Mouse (Mus musculus) midbrain, embryonic 13.5 days (tissue): ENCODE data around the gene Opn3. TPM values are rescaled to one million over a fixed set of nuclear protein-coding genes. Genes with fewer than 3 reads are reported as not detected.

Experiments used
- ATAC-seq: fragments of 200-750 bp; cut with Nextera tagmentation; 2 replicates; pipeline ENCODE4 v1.8.0; 2017; ENCODE audit warnings: mild to moderate bottlenecking, moderate TSS enrichment, moderate library complexity
- H3K27ac ChIP-seq: fragments of 300-500 bp; sonication (generic); 2 replicates; pipeline ENCODE4 v1.5.1; 2015; ENCODE audit warnings: inconsistent platforms, mild to moderate bottlenecking, moderate library complexity
- H3K27me3 ChIP-seq: fragments of 300-500 bp; sonication (generic); 2 replicates; pipeline ENCODE4 v1.6.1; 2015; ENCODE audit warnings: mild to moderate bottlenecking, inconsistent platforms
- H3K36me3 ChIP-seq: fragments of 300-500 bp; sonication (generic); 2 replicates; pipeline ENCODE4 v1.6.1; 2015; ENCODE audit warnings: mild to moderate bottlenecking, inconsistent platforms
- H3K4me1 ChIP-seq: fragments of 300-500 bp; sonication (generic); replicated peaks from 2 replicates; pipeline ENCODE4 v1.6.1; 2015; ENCODE audit warnings: inconsistent platforms
- H3K4me2 ChIP-seq: fragments of 300-500 bp; sonication (generic); replicated peaks from 2 replicates; pipeline ENCODE4 v1.6.1; 2015; ENCODE audit warnings: moderate library complexity, mild to moderate bottlenecking, inconsistent platforms
- H3K4me3 ChIP-seq: fragments of 300-500 bp; sonication (generic); replicated peaks from 2 replicates; pipeline ENCODE4 v1.5.1; 2015; ENCODE audit warnings: mild to moderate bottlenecking, inconsistent platforms
- H3K9ac ChIP-seq: fragments of 300-500 bp; sonication (generic); replicated peaks from 2 replicates; pipeline ENCODE4 v1.6.1; 2015; ENCODE audit warnings: mild to moderate bottlenecking, inconsistent platforms
- H3K9me3 ChIP-seq: fragments of 300-500 bp; sonication (generic); 2 replicates; pipeline ENCODE4 v1.6.1; 2016; ENCODE audit warnings: mild to moderate bottlenecking, inconsistent platforms
- WGBS: fragments of 180-500 bp; shearing (Covaris S2); methylation state at CpG from one replicate; pipeline ENCODE4 v1.1.7; 2015; 5-methylcytosine and 5-hydroxymethylcytosine counted together
- polyA plus RNA-seq: library from polyadenylated mRNA; unstranded; fragments of >200 nt; fragmentation: Nextera tagmentation; extraction: Ambion mirVana; gene quantifications from 2 replicates; pipeline ENCODE4 v1.2.1, GENCODE M21; 2015

Opn3 gene
- polyA plus RNA-seq, result 6.9 TPM in 2 replicates

DNA sequence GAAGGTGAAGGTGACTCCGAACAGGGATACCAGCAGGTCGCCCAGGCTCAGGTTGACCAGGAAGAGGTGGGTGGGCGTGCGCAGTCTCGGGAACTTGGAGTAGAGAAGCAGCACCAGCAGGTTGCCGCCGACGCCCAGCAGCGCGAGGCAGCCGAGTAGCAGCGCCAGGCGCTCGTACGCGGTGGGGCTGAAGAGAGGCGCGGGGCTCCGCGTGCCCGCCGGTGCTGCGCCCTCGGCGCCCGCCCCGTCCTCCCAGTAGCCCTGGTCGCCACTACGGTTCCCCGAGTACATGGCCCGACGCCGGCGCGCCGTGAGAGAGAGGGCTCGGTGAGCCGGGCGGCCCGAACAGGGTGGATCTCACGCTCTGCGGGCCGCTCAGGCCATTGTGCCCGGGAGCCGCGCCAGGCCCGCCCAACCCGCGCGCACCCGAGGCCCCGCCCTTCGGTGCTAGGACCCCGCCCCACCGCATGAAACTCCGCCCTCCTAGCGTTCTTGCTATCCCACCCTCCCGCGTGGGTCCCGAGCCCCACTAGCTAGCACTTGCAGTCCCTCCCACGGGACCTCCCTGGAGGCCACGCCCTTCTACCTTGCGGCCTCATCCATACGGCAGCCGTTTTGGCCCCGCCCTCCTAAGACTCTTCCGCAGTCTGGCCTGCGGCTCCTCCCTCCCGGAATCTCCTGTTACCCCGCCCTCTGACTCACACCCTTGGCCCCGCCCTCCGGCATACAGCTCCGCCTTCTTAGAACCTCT, at the start of gene Opn3, which contains the start of gene Chml:
TSS of gene Opn3 (minus strand) at position 531 of the 751 bp plus-strand sequence.
TSS of gene Chml (minus strand) at position 656 of the 751 bp plus-strand sequence.
- H3K9ac ChIP-seq, result peak within 1 kb of the TSS; percentile 83
- no peaks in the 10 kb centered on the region for H3K9me3 ChIP-seq
- peak within 1 kb of the TSS; percentile 81 for H3K4me3 ChIP-seq
- peaks cover 31% of the 10 kb centered on the region for H3K4me1 ChIP-seq
- peaks cover 8% of the 10 kb centered on the region for H3K36me3 ChIP-seq
- peak within 1 kb of the TSS; percentile 91 for H3K27ac ChIP-seq
- WGBS, result under 1% methylated on average over 68 of the region's 73 CpGs
- peak; percentile 96 for ATAC-seq
- peak within 1 kb of the TSS; percentile 77 for H3K4me2 ChIP-seq
- no peaks in the 10 kb centered on the region for H3K27me3 ChIP-seq

DNA sequence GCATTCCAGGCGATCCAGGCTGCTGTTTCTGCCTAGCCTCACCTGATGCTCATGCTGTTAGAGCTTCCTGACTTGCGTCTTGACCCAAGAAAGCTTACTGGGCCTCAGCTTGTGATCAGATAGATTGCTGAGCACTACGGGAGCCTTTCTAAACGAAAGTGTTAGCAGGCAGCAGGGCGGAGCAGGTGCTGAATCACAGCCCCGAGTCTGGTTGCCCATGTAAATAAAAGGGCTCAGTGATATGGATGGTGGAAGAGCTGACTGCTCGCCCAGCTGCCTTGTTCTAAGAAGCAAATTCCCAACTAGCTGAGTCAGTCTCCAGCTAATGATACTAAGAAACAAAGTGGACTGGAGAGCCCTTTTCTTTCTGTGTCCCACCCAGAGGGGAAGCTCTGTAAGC, 33.2 kb upstream of the Opn3 start:
- no peak for ATAC-seq

GRCm38 (mm10) chr1:175716832-175717231, 24.3 kb upstream of the Opn3 start:
- H3K9ac ChIP-seq, result no peak overlapping the region
- H3K36me3 ChIP-seq, result no peaks in the 10 kb centered on the region
- no peak overlapping the region for H3K4me3 ChIP-seq
- WGBS, result 92% methylated on average over 9 of the region's 9 CpGs
- no peaks in the 10 kb centered on the region for H3K9me3 ChIP-seq
- no peaks in the 10 kb centered on the region for H3K4me1 ChIP-seq
- H3K27ac ChIP-seq, result no peak overlapping the region
- no peak overlapping the region for H3K4me2 ChIP-seq
- no peak for ATAC-seq
- no peaks in the 10 kb centered on the region for H3K27me3 ChIP-seq

More for the DNA sequence above, 33.2 kb upstream of the Opn3 start:
- Histone ChIP-seq H3K4me3 (no peak overlapping the region), H3K9me3 (no peaks in the 10 kb centered on the region), H3K27ac (no peak overlapping the region), H3K4me1 (peaks cover 12% of the 10 kb centered on the region; the same call in 1 of the 2 replicates), H3K4me2 (no peak overlapping the region), H3K36me3 (no peaks in the 10 kb centered on the region), H3K9ac (no peak overlapping the region), H3K27me3 (no peaks in the 10 kb centered on the region)
- WGBS, result 51% methylated on average over 7 of the region's 7 CpGs

- Histone ChIP-seq H3K4me2 (no peak overlapping the region), H3K4me3 (no peak overlapping the region), H3K9ac (no peak overlapping the region), H3K27ac (no peak overlapping the region), H3K27me3 (no peaks in the 10 kb centered on the region), H3K4me1 (no peaks in the 10 kb centered on the region), H3K9me3 (no peaks in the 10 kb centered on the region), H3K36me3 (no peaks in the 10 kb centered on the region)
- ATAC-seq, result no peak
- 77% methylated on average over 11 of the region's 11 CpGs for WGBS
Measured at GRCm38 (mm10) chr1:175712338-175712909, 19.8 kb upstream of the Opn3 start.

DNA sequence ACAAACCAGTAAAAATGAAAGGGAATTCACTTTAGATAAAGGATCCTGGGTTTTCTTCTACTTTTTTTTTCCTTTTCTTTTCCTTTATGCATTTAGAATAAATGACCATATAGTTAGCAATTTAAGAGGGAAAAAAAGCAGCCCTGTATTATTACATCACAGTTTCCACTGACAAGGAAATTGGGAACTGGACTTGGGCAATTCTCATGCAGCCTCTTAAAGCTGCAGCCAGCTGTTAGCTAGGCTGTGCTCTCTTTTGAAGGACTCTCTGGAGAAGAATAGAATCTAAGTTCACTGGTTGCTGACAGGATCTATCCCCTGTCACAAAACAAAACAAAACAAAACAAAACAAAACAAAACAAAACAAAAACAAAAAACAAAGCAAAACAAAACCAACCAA, 15.4 kb upstream of the Opn3 start:
- no peaks in the 10 kb centered on the region for H3K27me3 ChIP-seq
- no peaks in the 10 kb centered on the region for H3K36me3 ChIP-seq
- H3K27ac ChIP-seq, result no peak overlapping the region
- ATAC-seq, result no peak
- H3K4me2 ChIP-seq, result no peak overlapping the region
- H3K9ac ChIP-seq, result no peak overlapping the region
- no peak overlapping the region for H3K4me3 ChIP-seq
- no peaks in the 10 kb centered on the region for H3K9me3 ChIP-seq
- H3K4me1 ChIP-seq, result no peaks in the 10 kb centered on the region

GRCm38 (mm10) chr1:175707599-175707998, 15.0 kb upstream of the Opn3 start:
- Histone ChIP-seq H3K27me3 (no peaks in the 10 kb centered on the region), H3K4me3 (no peak overlapping the region), H3K4me2 (no peak overlapping the region), H3K4me1 (no peaks in the 10 kb centered on the region), H3K36me3 (no peaks in the 10 kb centered on the region), H3K9ac (no peak overlapping the region), H3K27ac (no peak overlapping the region), H3K9me3 (no peaks in the 10 kb centered on the region)
- 84% methylated on average over 5 of the region's 5 CpGs for WGBS
- ATAC-seq, result no peak

GRCm38 (mm10) chr1:175701145-175701544, 8.6 kb upstream of the Opn3 start:
- Histone ChIP-seq H3K9me3 (no peaks in the 10 kb centered on the region), H3K27me3 (no peaks in the 10 kb centered on the region), H3K4me2 (no peak overlapping the region), H3K4me3 (no peak overlapping the region), H3K4me1 (no peaks in the 10 kb centered on the region), H3K27ac (no peak overlapping the region), H3K36me3 (no peaks in the 10 kb centered on the region), H3K9ac (no peak overlapping the region)
- 84% methylated on average over 4 of the region's 4 CpGs for WGBS
- no peak for ATAC-seq

DNA sequence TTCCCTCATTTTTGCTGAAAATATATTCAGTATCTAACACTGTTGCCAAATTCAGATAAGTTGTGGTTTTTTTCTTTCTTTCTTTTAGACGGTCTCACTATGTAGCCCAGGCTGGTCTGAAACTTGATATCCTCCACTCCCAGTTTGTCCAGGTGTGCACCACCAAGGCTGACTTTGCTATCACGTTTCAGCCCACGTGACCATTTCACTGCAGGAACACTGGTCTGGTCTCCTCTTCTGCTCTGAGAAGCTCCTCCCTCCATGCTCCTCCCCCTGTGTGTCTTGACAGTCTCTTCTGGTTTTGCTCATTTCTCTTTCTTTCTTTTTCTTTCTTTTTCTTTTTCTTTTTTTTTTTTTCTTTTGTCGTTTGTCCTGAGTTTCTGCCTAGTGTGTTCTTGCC, 7.2 kb upstream of the Opn3 start:
- WGBS, result 42% methylated on average over 4 of the region's 4 CpGs
- ATAC-seq, result no peak

DNA sequence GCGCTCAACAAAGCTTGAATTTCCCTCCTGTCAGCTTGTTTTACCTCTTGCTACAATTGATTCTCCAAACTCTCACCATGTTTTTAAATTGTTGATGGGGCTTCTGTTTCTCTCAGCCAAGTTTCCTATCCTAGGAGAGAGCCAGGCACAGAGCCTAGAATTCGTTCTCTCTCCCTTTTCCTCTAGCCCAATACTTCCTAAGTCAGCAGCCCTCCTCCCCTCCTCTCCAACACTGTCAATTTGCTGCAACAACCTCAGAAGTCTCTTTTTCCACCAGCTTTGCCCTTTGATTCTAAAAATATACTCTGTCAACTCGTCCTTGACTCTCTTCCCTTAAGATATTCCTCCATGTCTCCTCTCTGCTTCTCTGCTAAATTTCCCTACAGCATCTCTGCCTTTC, 6.8 kb upstream of the Opn3 start:
- ATAC-seq, result no peak
- H3K4me2 ChIP-seq, result no peak overlapping the region
- no peaks in the 10 kb centered on the region for H3K36me3 ChIP-seq
- no peaks in the 10 kb centered on the region for H3K27me3 ChIP-seq
- no peaks in the 10 kb centered on the region for H3K4me1 ChIP-seq
- no peak overlapping the region for H3K9ac ChIP-seq
- H3K27ac ChIP-seq, result no peak overlapping the region
- no peak overlapping the region for H3K4me3 ChIP-seq
- H3K9me3 ChIP-seq, result no peaks in the 10 kb centered on the region
- WGBS, result 69% methylated on average over 3 of the region's 3 CpGs

More for the DNA sequence above, 7.2 kb upstream of the Opn3 start:
- H3K9me3 ChIP-seq, result no peaks in the 10 kb centered on the region
- no peak overlapping the region for H3K4me2 ChIP-seq
- no peaks in the 10 kb centered on the region for H3K4me1 ChIP-seq
- no peak overlapping the region for H3K4me3 ChIP-seq
- H3K36me3 ChIP-seq, result no peaks in the 10 kb centered on the region
- H3K9ac ChIP-seq, result no peak overlapping the region
- H3K27me3 ChIP-seq, result no peaks in the 10 kb centered on the region
- no peak overlapping the region for H3K27ac ChIP-seq

GRCm38 (mm10) chr1:175698293-175698692, 5.7 kb upstream of the Opn3 start, which contains the start of gene Wdr64:
Gene Wdr64, plus strand, starts transcription at chr1:175698593.
- no peak within 1 kb of the TSS for H3K27ac ChIP-seq
- no peak within 1 kb of the TSS for H3K9ac ChIP-seq
- 83% methylated on average over 1 of the region's 1 CpGs for WGBS
- no peak within 1 kb of the TSS for H3K4me2 ChIP-seq
- no peaks in the 10 kb centered on the region for H3K36me3 ChIP-seq
- no peaks in the 10 kb centered on the region for H3K9me3 ChIP-seq
- ATAC-seq, result no peak
- H3K27me3 ChIP-seq, result no peaks in the 10 kb centered on the region
- no peak within 1 kb of the TSS for H3K4me3 ChIP-seq
- 0 out of 2 replicates have a peak, but pooled peaks cover 3% of the 10 kb centered on the region for H3K4me1 ChIP-seq

GRCm38 (mm10) chr1:175693429-175693960, 919 bp upstream of the Opn3 start:
- H3K4me2 ChIP-seq, result peak overlapping the region; percentile 77
- H3K9me3 ChIP-seq, result no peaks in the 10 kb centered on the region
- H3K9ac ChIP-seq, result no peak overlapping the region
- peak; percentile 19 for ATAC-seq
- 44% methylated on average over 12 of the region's 12 CpGs for WGBS
- peak overlapping the region; percentile 81 for H3K4me3 ChIP-seq
- peak overlapping the region; percentile 91; the same call in 1 of the 2 replicates for H3K27ac ChIP-seq
- H3K36me3 ChIP-seq, result no peaks in the 10 kb centered on the region
- H3K27me3 ChIP-seq, result no peaks in the 10 kb centered on the region
- H3K4me1 ChIP-seq, result peaks cover 31% of the 10 kb centered on the region

DNA sequence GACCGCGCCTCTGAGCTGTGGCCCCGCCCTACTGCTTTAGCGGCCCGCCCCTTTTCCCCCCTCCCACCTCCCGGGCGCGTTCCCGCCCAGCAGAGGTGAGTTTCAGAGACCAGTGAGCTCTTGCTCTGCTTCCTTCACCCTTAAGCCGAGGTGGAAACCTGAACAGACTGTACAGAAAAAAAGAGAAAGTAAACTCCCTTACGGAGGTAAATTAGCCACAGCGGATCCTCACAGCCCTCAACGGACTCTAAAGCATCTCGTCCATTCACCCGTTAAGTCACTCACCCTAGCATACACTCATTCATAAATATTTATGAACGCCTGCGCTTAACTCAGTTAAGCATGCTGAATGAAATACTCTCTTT, 403 bp upstream of the Opn3 start:
- peak; percentile 84 for ATAC-seq
- H3K4me3 ChIP-seq, result peak overlapping the region; percentile 81
- WGBS, result 2% methylated on average over 17 of the region's 17 CpGs
- peaks cover 31% of the 10 kb centered on the region for H3K4me1 ChIP-seq
- H3K36me3 ChIP-seq, result peaks cover 3% of the 10 kb centered on the region
- H3K9me3 ChIP-seq, result no peaks in the 10 kb centered on the region
- H3K4me2 ChIP-seq, result peak overlapping the region; percentile 77
- no peaks in the 10 kb centered on the region for H3K27me3 ChIP-seq
- H3K9ac ChIP-seq, result no peak overlapping the region
- peak overlapping the region; percentile 91 for H3K27ac ChIP-seq
